Mouse (Mus musculus): ENCODE measurements around the gene Pars2. TPM values are rescaled to one million over a fixed set of nuclear protein-coding genes. Genes with fewer than 3 reads are reported as not detected.

Gene Pars2
- polyA plus RNA-seq, 1 experiment from 2014 or later = 5.4 TPM

- Histone ChIP-seq H3K9me3 (replicated peaks) (no peaks in the 10 kb centered on the region), H3K4me3 (replicated peaks) (no peak overlapping the region), H3K4me2 (no peak overlapping the region), H3K27me3 (no peaks in the 10 kb centered on the region; the same call in 1 of the 2 replicates), H3K36me3 (peaks cover 57% of the 10 kb centered on the region), H3K9ac (no peak overlapping the region), H3K27ac (no peak overlapping the region), H3K4me1 (replicated peaks) (peaks cover 40% of the 10 kb centered on the region)
- ATAC-seq (ENCODE audit: low read depth) (no peak), DNase-seq (no peak)
- 85% methylated on average over 5 of the region's 5 CpGs for WGBS (ENCODE audit: insufficient replicate concordance)
Measured at GRCm38 (mm10) chr4:106676749-106677148, 25.9 kb downstream of the Pars2 start.

GRCm38 (mm10) chr4:106678442-106679118 is 27.7 kb downstream of the Pars2 start, which contains the start of gene Ttc4:
Gene Ttc4 (minus strand): TSS chr4:106678944.
- peaks cover 38% of the 10 kb centered on the region for H3K36me3 ChIP-seq
- peak; percentile 100 for ATAC-seq (ENCODE audit: low read depth)
- WGBS (ENCODE audit: insufficient replicate concordance) = under 1% methylated on average over 43 of the region's 43 CpGs

GRCm38 (mm10) chr4:106679152-106679551 is 28.3 kb downstream of the Pars2 start:
- Histone ChIP-seq H3K4me1 (replicated peaks) (peaks cover 40% of the 10 kb centered on the region), H3K4me2 (peak overlapping the region; percentile 80), H3K36me3 (peaks cover 33% of the 10 kb centered on the region), H3K4me3 (replicated peaks) (peak overlapping the region; percentile 77; the same call in 1 of the 2 replicates), H3K9me3 (replicated peaks) (no peaks in the 10 kb centered on the region), H3K9ac (no peak overlapping the region), H3K27ac (peak overlapping the region; percentile 62), H3K27me3 (no peaks in the 10 kb centered on the region; the same call in none of the 2 replicates)
- DNase-seq (no peak), ATAC-seq (ENCODE audit: low read depth) (peak; percentile 22)
- 32% methylated on average over 3 of the region's 3 CpGs for WGBS (ENCODE audit: insufficient replicate concordance)

More at GRCm38 (mm10) chr4:106678442-106679118, 27.7 kb downstream of the Pars2 start, which contains the start of gene Ttc4:
- peak within 1 kb of the TSS; percentile 90 for H3K9ac ChIP-seq
- H3K27me3 ChIP-seq = no peaks in the 10 kb centered on the region; the same call in none of the 2 replicates
- H3K4me1 ChIP-seq (replicated peaks) = peaks cover 40% of the 10 kb centered on the region
- peak; percentile 98 for DNase-seq
- peak within 1 kb of the TSS; percentile 80 for H3K4me2 ChIP-seq
- H3K9me3 ChIP-seq (replicated peaks) = no peaks in the 10 kb centered on the region
- peak within 1 kb of the TSS; percentile 70 for H3K27ac ChIP-seq
- H3K4me3 ChIP-seq (replicated peaks) = peak within 1 kb of the TSS; percentile 77

GRCm38 (mm10) chr4:106680955-106681354 is 30.1 kb downstream of the Pars2 start:
- Histone ChIP-seq H3K36me3 (peaks cover 15% of the 10 kb centered on the region), H3K4me2 (no peak overlapping the region), H3K9ac (no peak overlapping the region), H3K9me3 (replicated peaks) (no peaks in the 10 kb centered on the region), H3K4me3 (replicated peaks) (no peak overlapping the region), H3K27ac (peak overlapping the region; percentile 41; the same call in 1 of the 2 replicates), H3K27me3 (no peaks in the 10 kb centered on the region; the same call in none of the 2 replicates), H3K4me1 (replicated peaks) (peaks cover 40% of the 10 kb centered on the region)
- 33% methylated on average over 2 of the region's 2 CpGs for WGBS (ENCODE audit: insufficient replicate concordance)
- ATAC-seq (ENCODE audit: low read depth) = no peak
- no peak for DNase-seq

GRCm38 (mm10) chr4:106688636-106689296 is 37.9 kb downstream of the Pars2 start:
- no peak overlapping the region for H3K4me2 ChIP-seq
- peaks cover 6% of the 10 kb centered on the region for H3K27me3 ChIP-seq
- H3K4me3 ChIP-seq (replicated peaks) = no peak overlapping the region
- 28% methylated on average over 3 of the region's 3 CpGs for WGBS (ENCODE audit: insufficient replicate concordance)
- ATAC-seq (ENCODE audit: low read depth) = peak; percentile 73
- H3K27ac ChIP-seq = no peak overlapping the region
- H3K9me3 ChIP-seq (replicated peaks) = no peaks in the 10 kb centered on the region
- 0 out of 2 replicates have a peak overlapping the region, but pooled peaks have one; percentile 9 for H3K9ac ChIP-seq
- DNase-seq = no peak
- H3K36me3 ChIP-seq = no peaks in the 10 kb centered on the region
- peaks cover 14% of the 10 kb centered on the region for H3K4me1 ChIP-seq (replicated peaks)

GRCm38 (mm10) chr4:106693841-106694430 is 43.1 kb downstream of the Pars2 start:
- no peak overlapping the region for H3K9ac ChIP-seq
- no peak overlapping the region for H3K4me2 ChIP-seq
- ATAC-seq (ENCODE audit: low read depth) (no peak), DNase-seq (no peak)
- WGBS (ENCODE audit: insufficient replicate concordance) = 70% methylated on average over 15 of the region's 15 CpGs
- no peak overlapping the region for H3K27ac ChIP-seq
- H3K4me1 ChIP-seq (replicated peaks) = peaks cover 3% of the 10 kb centered on the region
- no peaks in the 10 kb centered on the region for H3K36me3 ChIP-seq
- no peak overlapping the region for H3K4me3 ChIP-seq (replicated peaks)
- no peaks in the 10 kb centered on the region for H3K9me3 ChIP-seq (replicated peaks)
- H3K27me3 ChIP-seq = peaks cover 13% of the 10 kb centered on the region

GRCm38 (mm10) chr4:106699989-106700388 is 49.1 kb downstream of the Pars2 start:
- WGBS (ENCODE audit: insufficient replicate concordance) = 15% methylated on average over 9 of the region's 9 CpGs
- Histone ChIP-seq H3K4me2 (no peak overlapping the region), H3K27me3 (peaks cover 31% of the 10 kb centered on the region), H3K4me3 (replicated peaks) (no peak overlapping the region), H3K27ac (no peak overlapping the region), H3K9me3 (replicated peaks) (no peaks in the 10 kb centered on the region), H3K36me3 (no peaks in the 10 kb centered on the region), H3K9ac (no peak overlapping the region), H3K4me1 (replicated peaks) (no peaks in the 10 kb centered on the region)
- no peak for ATAC-seq (ENCODE audit: low read depth)
- no peak for DNase-seq

GRCm38 (mm10) chr4:106700798-106701197 is 49.9 kb downstream of the Pars2 start:
- no peaks in the 10 kb centered on the region for H3K4me1 ChIP-seq (replicated peaks)
- no peak overlapping the region for H3K9ac ChIP-seq
- WGBS (ENCODE audit: insufficient replicate concordance) = 41% methylated on average over 4 of the region's 4 CpGs
- ATAC-seq (ENCODE audit: low read depth) = no peak
- H3K4me3 ChIP-seq (replicated peaks) = no peak overlapping the region
- no peak for DNase-seq
- no peaks in the 10 kb centered on the region for H3K9me3 ChIP-seq (replicated peaks)
- no peak overlapping the region for H3K27ac ChIP-seq
- H3K4me2 ChIP-seq = no peak overlapping the region
- no peaks in the 10 kb centered on the region for H3K36me3 ChIP-seq
- peaks cover 31% of the 10 kb centered on the region for H3K27me3 ChIP-seq

GRCm38 (mm10) chr4:106703956-106704355 is 53.1 kb downstream of the Pars2 start:
- 66% methylated on average over 10 of the region's 10 CpGs for whole genome bisulfite sequencing (ENCODE audit: insufficient replicate concordance)

GRCm38 (mm10) chr4:106704416-106704815 is 53.5 kb downstream of the Pars2 start:
- peaks cover 24% of the 10 kb centered on the region for H3K27me3 ChIP-seq
- no peak overlapping the region for H3K27ac ChIP-seq
- no peak overlapping the region for H3K4me3 ChIP-seq (replicated peaks)
- no peaks in the 10 kb centered on the region for H3K36me3 ChIP-seq
- no peaks in the 10 kb centered on the region for H3K9me3 ChIP-seq (replicated peaks)
- no peak overlapping the region for H3K4me2 ChIP-seq
- 68% methylated on average over 11 of the region's 11 CpGs for WGBS (ENCODE audit: insufficient replicate concordance)
- DNase-seq (no peak), ATAC-seq (ENCODE audit: low read depth) (no peak)
- peaks cover 8% of the 10 kb centered on the region; the same call in 1 of the 2 replicates for H3K4me1 ChIP-seq (replicated peaks)
- H3K9ac ChIP-seq = no peak overlapping the region

More at GRCm38 (mm10) chr4:106703956-106704355, 53.1 kb downstream of the Pars2 start:
- Histone ChIP-seq H3K9me3 (replicated peaks) (no peaks in the 10 kb centered on the region), H3K4me3 (replicated peaks) (no peak overlapping the region), H3K27me3 (peaks cover 24% of the 10 kb centered on the region), H3K36me3 (no peaks in the 10 kb centered on the region), H3K27ac (no peak overlapping the region), H3K4me1 (replicated peaks) (peaks cover 8% of the 10 kb centered on the region; the same call in 1 of the 2 replicates), H3K9ac (no peak overlapping the region), H3K4me2 (no peak overlapping the region)
- ATAC-seq (ENCODE audit: low read depth) = no peak
- DNase-seq = no peak
